Mouse (Mus musculus): Measurements from ENCODE around the gene Zbtb41. TPM values are rescaled to one million over a fixed set of nuclear protein-coding genes. Genes with fewer than 3 reads are reported as not detected.
"Not testable (repeated sequence)": the region's sequence is repeated elsewhere in the genome, so short reads cannot be mapped to it uniquely, and the experiment has no call there.

Gene Zbtb41
- 10 to 100 TPM; 29.2 to 30.5 TPM for total RNA-seq (2021)

DNA sequence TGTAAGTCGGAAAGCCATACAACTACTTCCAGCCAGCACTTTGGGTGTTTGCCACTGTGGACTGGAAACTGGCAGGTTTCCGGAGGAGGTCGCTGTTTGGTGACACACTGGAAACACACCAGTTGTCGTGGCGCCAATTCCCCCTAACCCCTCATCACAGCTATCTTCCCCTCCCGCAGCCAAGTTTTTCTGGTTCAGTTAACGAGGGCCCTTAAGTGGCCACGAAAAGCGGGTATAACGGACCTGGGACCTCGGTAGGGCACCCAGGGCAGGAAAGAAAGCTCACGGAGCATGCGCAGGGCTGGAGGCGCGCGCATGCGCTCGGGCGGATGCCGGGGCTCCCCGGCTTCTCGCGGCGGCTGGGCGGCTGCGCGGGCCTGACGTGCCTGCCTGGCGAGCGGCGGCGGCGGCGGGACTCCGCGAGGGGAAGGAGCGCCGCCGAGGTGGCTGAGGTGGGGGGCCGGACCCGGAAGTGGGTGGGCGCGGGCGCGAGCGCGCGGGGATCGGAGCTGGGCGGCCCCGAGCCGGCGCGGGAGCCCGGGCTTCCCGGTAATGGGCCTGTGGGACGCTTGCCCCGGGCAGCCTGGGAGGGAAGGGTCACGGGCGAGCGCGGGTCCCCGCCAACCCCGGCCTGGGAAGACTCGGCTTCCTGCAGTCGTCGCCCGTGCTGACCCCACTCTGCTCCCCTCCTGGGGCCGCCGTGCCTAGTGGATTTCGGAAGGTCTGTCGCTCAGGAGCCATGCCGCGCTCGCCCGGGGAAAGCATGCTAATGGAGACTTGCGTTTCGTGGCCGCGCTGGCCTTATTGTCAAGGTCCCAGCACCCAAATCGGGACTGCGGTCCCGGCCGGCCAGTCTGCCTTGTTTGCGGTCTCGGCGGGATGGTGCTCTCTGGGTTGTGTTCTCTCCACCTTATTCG, at the start of gene Zbtb41:
Gene Zbtb41 (plus strand): TSS at position 414 of the 917 bp plus-strand sequence.
- DNase-seq (ENCODE audit: extremely low spot score in 1 of 2, low spot score in 1 of 2), result peak; percentile 81 to 93

DNA sequence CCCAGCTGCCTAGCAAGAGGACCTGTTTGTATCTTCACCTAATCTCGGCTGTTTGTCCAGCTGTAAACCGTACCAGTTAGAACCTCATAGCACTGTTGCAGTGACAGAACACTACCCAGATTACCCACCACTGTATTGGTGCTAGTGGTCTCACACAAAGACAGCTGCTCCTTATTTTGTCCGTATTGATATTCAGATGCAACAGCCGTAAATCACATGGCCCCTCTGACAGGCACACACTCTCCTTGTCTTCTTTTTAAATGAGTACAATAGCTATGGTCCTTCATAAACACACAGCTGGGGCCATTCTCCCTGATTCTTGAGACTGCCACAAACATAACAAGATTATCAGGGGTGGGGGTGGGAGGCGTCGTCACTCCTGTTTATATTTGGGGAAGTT, 46.2 kb upstream of the Zbtb41 start:
- DNase-seq (ENCODE audit: extremely low spot score in 1 of 2, low spot score in 1 of 2), result no peak

DNA sequence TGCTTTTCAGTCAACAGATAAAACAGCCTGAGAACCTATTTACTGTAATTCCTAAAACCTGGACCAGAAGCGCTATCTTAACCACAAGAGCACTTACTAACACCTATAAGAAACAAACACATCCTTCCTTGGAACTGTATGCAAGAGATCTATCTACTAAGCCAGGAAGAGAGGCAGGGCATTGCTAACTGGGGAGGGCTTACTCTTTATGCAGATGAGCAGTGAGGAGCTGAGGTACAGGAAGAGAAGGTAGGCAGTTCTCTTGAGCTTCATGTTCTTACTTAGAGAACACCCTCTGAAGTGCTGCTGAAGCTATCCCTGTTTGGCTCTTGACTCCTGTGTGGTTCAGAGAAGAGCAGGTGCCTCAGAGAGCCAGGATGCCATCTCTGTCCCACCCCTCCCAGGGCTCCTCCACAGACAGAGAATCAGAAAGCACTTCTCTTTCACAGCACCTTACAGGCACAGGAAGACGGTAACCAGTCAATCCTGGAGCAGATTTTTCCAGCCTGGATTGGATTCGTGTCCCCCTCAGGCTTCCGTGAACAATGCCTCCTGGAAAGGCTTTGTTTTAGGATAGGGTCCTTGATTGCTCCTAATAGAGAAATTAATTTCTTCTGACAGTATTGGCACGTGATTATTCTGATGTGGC, 45.3 kb upstream of the Zbtb41 start, which contains the start of gene Crb1:
Gene Crb1 (minus strand): TSS at position 463 of the 649 bp plus-strand sequence.
- no peak for DNase-seq (ENCODE audit: extremely low spot score in 1 of 2, low spot score in 1 of 2)

DNA sequence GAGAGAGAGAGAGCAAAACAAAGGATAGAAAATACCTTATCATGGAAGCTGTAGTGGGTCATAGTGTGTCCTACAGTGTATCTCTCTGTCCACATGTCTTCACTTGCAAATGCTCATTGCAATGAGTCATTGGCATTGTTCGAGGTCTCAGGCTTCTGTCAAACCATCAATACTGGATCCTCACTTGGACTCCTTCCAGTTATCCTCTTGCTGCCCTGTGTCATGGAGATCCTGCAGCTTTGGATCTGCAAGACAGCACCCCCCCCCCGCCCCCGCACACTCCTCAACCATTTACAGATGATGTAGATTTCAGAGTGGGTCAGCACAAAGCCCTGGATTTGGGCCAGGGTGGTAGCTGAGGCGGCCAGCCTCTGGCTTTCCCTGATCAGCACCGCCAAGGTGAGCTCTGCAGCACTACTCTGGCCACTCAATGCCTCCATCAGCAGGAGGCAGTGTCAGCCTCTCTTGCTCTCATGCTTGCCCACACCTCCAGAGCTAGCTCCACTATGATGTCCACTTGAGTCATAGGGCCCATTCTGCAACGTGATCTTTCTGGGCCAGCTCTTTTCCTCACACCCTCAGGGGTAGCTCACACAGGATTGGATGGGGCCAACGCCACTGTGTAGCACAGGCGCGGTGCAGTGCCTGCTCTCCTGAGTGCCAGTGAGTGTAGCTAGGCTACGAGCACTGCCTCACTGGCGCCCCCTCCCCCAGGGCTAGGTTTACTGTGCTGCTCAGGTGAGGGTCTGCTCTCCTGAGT, 43.0 kb upstream of the Zbtb41 start:
- no peak for DNase-seq (ENCODE audit: extremely low spot score in 1 of 2, low spot score in 1 of 2)

DNA sequence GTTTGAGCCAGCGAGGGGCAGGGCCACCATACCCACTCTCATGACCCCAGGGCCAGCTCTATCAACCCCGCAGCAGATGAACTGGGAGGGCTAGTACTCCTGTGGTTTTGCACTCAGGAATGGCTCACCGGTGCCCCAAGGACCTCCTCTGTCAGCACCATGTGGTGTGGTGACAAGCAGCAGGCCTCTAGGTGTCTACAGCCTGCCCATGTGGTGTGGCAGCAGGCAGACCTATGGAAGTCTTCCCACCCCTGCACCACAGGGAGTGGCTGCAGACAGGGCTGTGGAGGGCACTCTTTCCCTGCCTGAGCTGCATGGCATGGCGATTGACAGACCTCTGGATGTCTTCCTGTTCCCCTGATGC, 42.5 kb upstream of the Zbtb41 start:
- no peak for DNase-seq (ENCODE audit: extremely low spot score in 1 of 2, low spot score in 1 of 2)

DNA sequence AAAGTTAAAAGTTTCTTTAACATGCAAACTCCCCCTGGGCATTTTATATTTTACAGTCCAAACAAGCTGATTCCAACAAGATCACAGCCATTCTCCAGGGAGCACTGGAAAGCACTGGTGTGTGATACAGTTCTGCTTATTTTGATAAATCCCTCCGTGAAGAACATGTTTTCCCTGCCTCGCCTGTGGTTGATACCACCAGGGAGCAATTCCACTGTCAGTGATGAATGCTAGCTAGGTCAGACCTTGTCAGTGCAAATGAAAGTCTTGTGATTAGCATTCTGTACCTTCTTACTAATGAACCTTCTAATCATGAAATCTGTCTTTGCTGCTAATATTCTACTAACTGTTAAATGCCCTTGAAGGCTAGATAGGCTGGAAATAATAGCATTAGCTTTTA, 30.3 kb upstream of the Zbtb41 start:
- no peak for DNase-seq (ENCODE audit: extremely low spot score in 1 of 2, low spot score in 1 of 2)

DNA sequence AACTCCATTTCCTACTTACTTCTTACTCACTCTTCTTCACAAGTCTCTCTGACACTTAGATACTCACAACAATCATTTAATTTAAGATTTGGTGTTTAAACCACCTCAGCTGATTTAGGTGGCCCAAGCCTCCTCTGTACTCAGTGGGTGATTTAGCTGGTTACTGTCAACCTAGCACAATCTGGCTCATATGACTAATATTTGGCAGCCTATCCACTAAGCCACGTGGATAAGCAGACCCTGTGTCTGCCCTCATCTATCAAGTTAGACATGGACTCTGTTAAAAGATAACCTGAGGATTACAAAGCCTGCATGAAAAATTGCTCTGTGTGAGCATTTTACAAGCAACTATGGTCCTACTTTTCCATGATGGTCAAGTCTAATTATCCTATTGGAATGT, 25.5 kb upstream of the Zbtb41 start:
- DNase-seq (ENCODE audit: extremely low spot score in 1 of 2, low spot score in 1 of 2), result no peak

DNA sequence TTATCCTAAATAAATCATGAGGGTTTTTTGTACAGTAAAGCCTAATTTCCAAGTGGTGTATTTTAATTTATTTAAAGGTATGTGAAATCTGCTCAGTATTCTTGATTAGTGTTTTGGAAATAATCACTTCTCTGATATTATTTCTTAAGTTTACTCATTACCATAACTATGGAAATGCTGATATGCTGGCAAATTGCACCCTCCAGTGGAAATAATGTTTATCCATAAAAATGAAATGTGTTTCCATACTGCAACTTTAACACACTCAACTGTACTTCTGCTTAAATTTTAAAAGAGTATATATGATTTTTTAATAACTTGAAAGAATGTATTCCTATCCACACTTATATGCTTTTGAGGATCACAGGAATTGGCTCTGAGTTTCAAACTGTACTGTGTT, 16.3 kb upstream of the Zbtb41 start:
- no peak for DNase-seq (ENCODE audit: extremely low spot score in 1 of 2, low spot score in 1 of 2)

DNA sequence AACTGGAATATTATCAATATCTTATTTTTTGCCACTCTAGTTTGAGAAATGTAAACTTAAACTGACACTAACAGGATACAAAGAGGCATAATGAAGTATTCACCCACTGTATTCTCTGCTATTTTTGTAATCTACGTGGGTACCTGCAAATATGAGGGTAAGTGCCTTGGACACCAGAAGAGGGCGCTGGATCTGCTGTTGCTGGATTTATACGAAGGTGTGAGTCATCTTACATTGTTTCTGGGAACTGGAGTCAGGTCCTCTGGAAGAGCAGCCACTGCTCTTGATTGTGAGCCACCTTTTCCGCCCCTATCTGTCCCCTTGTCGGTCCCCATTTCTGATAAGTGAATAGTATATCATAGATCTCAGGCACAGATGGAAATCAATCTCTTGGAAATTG, 14.4 kb upstream of the Zbtb41 start:
- DNase-seq (ENCODE audit: extremely low spot score in 1 of 2, low spot score in 1 of 2), result no peak

DNA sequence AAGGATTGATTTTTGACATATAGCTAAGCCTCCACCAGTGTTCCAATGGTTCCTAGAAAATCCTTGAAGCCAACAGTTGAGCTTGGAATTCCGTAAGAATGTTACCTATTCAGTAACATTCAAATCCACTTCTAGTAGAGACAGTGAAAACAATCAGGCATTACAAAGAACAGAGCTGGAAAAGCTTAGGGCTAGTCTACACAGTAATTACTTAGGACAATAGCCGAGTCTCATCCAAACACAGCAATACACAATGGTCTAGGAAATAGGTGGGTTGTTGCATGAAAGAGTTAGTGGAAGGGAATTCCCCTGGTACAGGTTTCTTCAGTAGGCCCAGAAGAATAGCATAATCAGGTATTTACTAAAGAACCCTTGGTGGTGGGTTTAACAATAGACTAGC, 9.7 kb upstream of the Zbtb41 start:
- DNase-seq (ENCODE audit: extremely low spot score in 1 of 2, low spot score in 1 of 2), result not testable (repeated sequence)

DNA sequence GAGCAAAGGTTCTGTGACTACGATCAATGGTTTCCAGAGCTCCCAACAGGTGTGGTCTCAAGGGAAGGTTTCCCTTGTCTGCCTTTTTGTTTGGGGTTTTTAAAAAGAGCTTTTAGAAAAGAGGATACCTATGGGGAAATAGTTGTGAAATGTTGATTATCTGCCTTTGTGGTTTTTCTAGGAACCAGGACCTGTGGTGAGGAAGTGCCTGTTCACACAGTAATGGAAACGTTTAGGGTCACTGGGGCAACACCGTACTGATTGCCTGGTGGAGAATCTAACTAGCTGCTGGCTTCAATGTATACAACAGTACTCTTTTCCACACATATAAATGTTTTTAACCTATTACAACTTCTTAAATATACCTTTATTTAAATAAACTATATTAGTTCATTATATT, 8.6 kb upstream of the Zbtb41 start:
- DNase-seq (ENCODE audit: extremely low spot score in 1 of 2, low spot score in 1 of 2), result no peak

DNA sequence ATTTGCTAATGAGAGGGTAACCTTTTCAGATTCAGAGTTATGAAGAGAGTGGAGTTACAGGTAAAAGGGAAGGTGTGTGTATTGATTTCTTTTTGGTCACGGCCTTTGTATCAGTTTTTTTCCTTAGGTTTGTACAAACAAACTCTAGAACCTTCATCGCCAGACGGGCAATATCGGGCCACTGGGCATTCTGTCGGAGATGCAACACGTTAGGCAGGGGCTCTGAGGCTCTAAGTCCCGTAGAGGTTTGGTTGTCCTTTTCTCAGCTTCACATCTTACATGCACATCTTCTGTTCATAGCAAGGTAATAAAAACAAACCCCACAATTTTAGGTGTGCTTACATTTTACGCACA, 590 bp upstream of the Zbtb41 start:
- no peak for DNase-seq (ENCODE audit: extremely low spot score in 1 of 2, low spot score in 1 of 2)

DNA sequence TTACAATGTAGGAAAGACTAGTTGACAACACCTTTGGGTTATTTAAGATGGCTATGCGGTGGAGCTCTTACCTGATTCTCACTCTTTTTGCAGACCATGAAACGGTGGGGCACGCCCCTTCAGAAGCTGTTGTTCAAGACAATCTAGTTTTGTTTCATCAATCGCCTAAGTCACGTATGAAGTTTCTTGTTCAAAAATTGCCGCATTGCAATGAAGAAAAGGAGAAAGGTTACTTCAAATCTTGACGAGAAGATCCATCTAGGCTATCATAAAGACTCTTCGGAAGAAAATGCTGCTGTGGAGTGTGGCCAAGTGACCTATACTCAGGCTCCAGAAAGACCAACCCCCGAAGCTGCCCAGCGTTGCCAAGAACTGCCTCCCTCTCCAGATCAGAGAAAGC, 853 bp downstream of the Zbtb41 start:
- DNase-seq (ENCODE audit: extremely low spot score in 1 of 2, low spot score in 1 of 2), result no peak

DNA sequence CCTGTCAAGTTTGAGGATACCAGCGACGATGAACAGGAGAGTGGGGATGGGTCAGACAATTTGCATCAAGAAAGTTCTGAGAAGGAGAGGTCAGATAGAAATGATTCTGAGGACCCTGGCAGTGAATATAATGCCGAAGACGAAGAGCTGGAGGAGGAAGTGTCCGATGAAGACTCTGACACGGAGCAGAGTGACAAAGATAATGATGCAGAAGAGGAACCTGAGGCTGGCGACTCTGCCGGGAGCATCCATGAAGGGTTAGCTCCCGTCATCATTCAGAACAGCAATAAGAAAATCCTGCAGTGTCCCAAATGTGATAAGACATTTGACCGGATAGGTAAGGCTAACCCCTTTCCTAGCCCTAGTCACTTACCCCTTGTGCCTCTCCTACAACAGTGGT, 1.8 kb downstream of the Zbtb41 start:
- no peak for DNase-seq (ENCODE audit: extremely low spot score in 1 of 2, low spot score in 1 of 2)

DNA sequence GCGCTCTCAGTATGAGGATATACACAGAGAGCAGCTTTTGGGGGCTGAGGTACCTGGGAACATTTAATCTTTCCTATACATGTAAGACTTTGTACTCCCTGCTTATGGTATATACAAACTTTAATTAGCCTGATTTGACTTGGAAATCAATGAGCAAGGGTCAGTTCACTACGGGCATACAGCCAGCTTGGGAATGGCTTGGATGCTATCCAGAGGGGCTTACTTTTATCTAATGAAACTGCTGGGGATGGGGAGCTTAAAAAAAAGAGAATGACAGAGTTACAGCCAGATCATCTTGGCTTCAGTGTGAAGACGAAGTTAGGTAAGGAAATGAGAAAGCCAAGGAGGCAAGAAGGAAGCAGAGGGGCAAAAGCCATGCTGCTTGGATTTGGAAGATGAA, 2.9 kb downstream of the Zbtb41 start:
- DNase-seq (ENCODE audit: extremely low spot score in 1 of 2, low spot score in 1 of 2), result no peak

DNA sequence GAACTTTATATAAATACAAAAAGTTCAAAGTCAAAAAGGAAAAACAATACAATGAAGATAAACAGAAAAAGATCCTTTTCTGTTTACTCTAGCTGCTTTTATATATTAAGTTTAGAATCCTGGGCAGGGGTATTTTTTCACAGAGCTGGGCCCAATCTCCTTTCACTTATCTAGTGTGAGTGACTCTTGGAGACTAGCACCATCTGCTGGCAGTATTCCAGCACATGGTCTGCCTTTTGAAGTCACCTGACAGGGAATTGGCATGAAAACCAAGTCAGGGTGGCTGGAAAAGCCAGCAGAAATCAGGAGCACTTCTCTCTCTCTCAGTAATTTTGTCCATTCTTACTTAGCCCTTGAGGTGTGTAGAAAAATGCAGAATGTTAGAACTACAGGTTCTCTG, 16.3 kb downstream of the Zbtb41 start:
- DNase-seq (ENCODE audit: extremely low spot score in 1 of 2, low spot score in 1 of 2), result no peak

DNA sequence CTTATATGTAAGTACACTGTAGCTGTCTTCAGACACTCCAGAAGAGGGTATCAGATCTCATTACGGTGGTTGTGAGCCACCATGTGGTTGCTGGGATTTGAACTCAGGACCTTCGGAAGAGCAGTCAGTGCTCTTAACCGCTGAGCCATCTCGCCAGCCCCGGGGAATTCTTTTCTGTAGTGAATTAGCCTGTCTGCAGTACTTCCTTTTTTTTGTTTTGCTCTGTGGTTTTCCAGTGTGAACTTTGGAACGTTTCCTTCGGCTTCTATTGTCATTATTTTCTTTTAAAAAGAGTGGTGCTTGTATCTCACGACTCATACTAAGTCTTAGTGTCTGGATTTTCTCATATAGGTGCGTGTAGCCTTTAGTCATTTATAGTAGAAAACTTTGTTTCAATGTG, 21.0 kb downstream of the Zbtb41 start:
- not testable (repeated sequence) for DNase-seq (ENCODE audit: extremely low spot score in 1 of 2, low spot score in 1 of 2)

DNA sequence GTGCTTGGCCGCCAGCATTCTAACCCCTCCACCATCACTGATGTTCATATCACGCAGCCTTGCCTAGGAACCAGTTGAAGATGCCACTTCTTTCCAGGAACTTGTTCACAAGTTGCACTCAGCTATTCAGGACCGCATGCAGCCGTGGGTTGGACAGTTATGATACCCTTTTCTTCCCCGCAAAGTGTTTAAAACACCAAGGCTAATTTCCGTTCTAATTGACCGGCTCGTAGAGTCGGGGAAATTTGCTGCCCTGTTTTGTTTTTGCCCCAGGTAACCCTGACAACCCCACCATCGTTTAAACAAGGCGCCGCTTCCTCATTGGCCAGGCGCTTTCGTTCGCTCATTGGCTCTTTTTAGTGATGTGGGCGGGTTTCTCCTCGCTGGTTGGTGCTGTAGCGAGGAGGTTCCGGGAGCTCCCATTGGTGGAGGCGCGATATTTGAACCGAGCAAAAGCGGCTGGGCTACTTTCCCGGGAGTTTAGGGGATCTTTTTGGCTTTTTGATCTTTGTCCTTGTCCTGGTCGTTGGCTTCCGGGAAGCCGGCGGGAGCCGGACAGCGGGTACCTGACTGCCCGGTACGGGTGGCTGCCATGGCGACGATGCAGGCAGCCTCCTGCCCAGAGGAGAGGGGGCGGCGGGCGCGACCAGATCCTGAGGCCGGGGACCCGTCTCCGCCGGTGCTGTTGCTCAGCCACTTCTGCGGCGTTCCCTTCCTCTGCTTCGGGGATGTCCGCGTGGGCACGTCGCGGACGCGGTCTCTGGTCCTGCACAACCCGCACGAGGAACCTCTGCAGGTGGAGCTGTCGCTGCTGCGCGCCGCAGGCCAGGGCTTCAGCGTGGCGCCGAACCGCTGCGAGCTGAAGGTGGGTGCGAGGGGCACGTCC, 32.5 kb downstream of the Zbtb41 start, which contains the start of gene Aspm:
Gene Aspm (plus strand): TSS at position 433 of the 886 bp plus-strand sequence.
- DNase-seq (ENCODE audit: extremely low spot score in 1 of 2, low spot score in 1 of 2), result peak; percentile 61 to 70

DNA sequence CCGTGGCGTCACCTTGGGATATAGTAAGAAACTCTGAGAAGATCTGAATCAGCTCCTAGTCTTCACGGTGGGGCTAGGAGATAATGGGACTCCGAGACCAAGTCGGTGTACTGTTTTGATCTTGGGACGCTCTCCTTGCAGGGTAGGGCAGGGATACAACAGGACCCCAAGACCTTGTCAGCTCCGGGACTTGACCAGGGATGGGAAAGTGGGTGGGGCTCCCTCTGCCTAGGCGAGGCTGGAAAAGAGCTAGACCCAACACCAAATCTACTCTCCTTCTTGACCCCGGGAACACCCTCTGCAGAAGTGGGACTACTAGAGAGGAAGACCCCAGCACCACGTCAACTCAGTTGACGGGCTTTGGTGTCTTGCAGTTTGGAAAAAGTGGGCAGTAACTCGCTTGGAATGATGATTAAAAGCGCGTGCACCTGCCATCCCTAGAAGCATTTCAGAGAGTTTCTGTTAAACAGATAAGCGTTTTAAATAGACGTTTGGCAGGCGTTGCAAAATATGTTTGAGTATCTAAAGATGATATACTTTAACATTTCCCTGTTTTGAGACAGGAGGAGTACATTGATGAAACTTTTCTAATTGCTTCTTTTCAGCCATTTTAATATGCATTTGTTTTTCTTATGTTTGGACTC, 33.3 kb downstream of the Zbtb41 start:
- DNase-seq (ENCODE audit: extremely low spot score in 1 of 2, low spot score in 1 of 2), result no peak

DNA sequence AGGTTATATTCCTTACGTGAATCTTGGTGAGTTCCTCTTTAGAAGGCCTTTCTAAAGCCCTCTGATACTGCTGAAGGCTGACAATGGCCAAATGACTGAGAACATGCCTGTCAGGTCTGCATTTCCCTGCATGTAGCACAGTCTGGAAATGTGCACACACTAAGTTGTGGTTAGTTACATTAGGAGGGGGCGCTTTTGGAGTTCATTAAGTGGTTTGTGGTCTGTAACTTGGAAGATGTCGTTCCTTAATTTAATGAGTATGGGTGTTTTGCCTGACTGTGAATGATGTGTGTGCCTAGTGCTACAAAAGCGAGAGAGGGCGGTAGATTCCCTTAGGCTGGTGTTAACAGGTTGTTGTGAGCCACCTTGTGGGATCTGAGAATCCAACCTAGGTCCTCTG, 38.7 kb downstream of the Zbtb41 start:
- DNase-seq (ENCODE audit: extremely low spot score in 1 of 2, low spot score in 1 of 2), result no peak

All from layer of hippocampus, postnatal 25 days (tissue).